Mouse (Mus musculus) thymus, adult 2 months (tissue): Measurements from ENCODE around the gene Bub1b. TPM values are rescaled to one million over a fixed set of nuclear protein-coding genes. Genes with fewer than 3 reads are reported as not detected.
A peak's percentile ranks its signal among the peaks of the same experiment; 100 is the strongest.

Experiments used
- DNase-seq: peaks from one replicate; pipeline ENCODE4 v3.0.0; 2021
- H3K27ac ChIP-seq: fragments of 200-500 bp; 2 replicates; pipeline ENCODE4 v1.5.1; 2012; ENCODE audit warnings: low read length, control low read depth; ENCODE audit not compliant: control insufficient read depth, insufficient read depth
- H3K27me3 ChIP-seq: fragments of 200-500 bp; 2 replicates; pipeline ENCODE4 v1.6.1; 2012; ENCODE audit warnings: mild to moderate bottlenecking, low read length, moderate library complexity, mixed read lengths; ENCODE audit not compliant: control insufficient read depth, insufficient read depth
- H3K36me3 ChIP-seq: fragments of 200-500 bp; 2 replicates; pipeline ENCODE4 v1.6.1; 2012; ENCODE audit warnings: mild to moderate bottlenecking, low read length, moderate library complexity; ENCODE audit not compliant: control insufficient read depth, insufficient read depth
- H3K4me1 ChIP-seq: fragments of 200-500 bp; replicated peaks from 2 replicates; pipeline ENCODE4 v1.6.1; 2012; ENCODE audit warnings: low read length; ENCODE audit not compliant: control insufficient read depth, insufficient read depth
- H3K4me3 ChIP-seq: fragments of 200-500 bp; 2 replicates; pipeline ENCODE4 v1.5.1; 2012; ENCODE audit warnings: mild to moderate bottlenecking, low read length, control low read depth, moderate library complexity; ENCODE audit not compliant: control insufficient read depth, insufficient read depth
- CTCF ChIP-seq: fragments of 200-500 bp; IDR thresholded peaks from 2 replicates; pipeline ENCODE4 v1.5.1; 2012; ENCODE audit warnings: mild to moderate bottlenecking, control low read depth, low read length, moderate library complexity, borderline replicate concordance; ENCODE audit not compliant: control insufficient read depth, poor library complexity, insufficient read depth; ENCODE audit errors: extremely low read depth
- POLR2A ChIP-seq: fragments of 200-500 bp; IDR thresholded peaks from 2 replicates; pipeline ENCODE4 v1.6.1; 2012; ENCODE audit warnings: mild to moderate bottlenecking, low read length, control low read depth, moderate library complexity; ENCODE audit not compliant: control insufficient read depth, poor library complexity, insufficient read depth; ENCODE audit errors: extremely low read depth
- WGBS: fragments of 180-500 bp; shearing (Covaris S2); methylation state at CpG from one replicate; pipeline ENCODE4 v1.1.7; 2018; 5-methylcytosine and 5-hydroxymethylcytosine counted together
- polyA plus RNA-seq: library from polyadenylated mRNA; depleted of rRNA; stranded (reverse); fragments of >200 nt; gene quantifications from 2 replicates; pipeline ENCODE4 v1.2.3, GENCODE M21; 2012

The Bub1b gene
- polyA plus RNA-seq, 1 experiment = 42.0 TPM

DNA sequence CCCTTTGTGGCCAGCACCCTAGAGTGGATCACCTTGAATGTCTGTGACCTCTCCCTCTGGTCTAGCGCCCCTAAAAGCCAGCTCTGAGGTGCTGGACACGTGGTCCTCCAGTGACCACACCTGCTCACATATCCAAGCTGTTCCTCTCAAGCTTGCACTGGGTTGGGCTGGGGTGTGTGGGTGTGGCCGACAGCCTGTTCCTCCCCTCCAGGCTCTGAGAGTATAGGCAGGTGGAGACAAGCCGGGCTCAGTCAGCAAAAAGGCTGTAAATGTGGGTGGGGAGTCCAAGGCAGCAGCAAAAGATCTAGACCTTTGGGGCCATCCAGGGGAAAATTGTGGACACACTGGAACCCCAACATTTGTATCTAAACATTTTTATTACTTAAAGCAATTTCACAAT lies 60.4 kb downstream of the Bub1b start:
- Histone ChIP-seq H3K4me3 (no peak overlapping the region), H3K36me3 (no peaks in the 10 kb centered on the region), H3K4me1 (peaks cover 45% of the 10 kb centered on the region), H3K27ac (no peak overlapping the region), H3K27me3 (no peaks in the 10 kb centered on the region)
- DNase-seq = no peak
- 16% methylated on average over 4 of the region's 4 CpGs for WGBS
- TF ChIP-seq POLR2A (no peak), CTCF (no peak)

DNA sequence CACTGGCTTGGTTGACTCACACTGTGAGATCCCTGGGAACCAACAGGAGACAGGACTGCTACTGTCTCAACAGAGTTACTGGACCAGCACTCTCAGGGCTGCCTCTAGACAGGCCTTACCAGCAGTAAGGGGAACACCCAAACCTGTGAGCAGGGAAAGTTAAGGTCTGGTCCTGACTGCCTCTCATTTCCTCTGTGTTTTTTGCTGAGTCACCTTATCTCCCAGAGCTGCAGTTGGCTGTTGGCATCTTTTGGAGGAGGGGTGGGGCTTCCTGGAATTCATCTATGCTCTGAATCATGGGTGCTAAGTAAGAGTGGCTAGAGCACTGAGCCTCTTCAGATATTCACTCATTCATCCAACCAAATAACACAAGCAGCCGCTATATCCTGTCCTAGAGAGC lies 61.1 kb downstream of the Bub1b start:
- Histone ChIP-seq H3K4me1 (peaks cover 51% of the 10 kb centered on the region), H3K36me3 (no peaks in the 10 kb centered on the region), H3K27me3 (no peaks in the 10 kb centered on the region), H3K4me3 (no peak overlapping the region), H3K27ac (no peak overlapping the region)
- TF ChIP-seq CTCF (no peak), POLR2A (no peak)
- WGBS = 56% methylated on average over 1 of the region's 1 CpGs
- no peak for DNase-seq

DNA sequence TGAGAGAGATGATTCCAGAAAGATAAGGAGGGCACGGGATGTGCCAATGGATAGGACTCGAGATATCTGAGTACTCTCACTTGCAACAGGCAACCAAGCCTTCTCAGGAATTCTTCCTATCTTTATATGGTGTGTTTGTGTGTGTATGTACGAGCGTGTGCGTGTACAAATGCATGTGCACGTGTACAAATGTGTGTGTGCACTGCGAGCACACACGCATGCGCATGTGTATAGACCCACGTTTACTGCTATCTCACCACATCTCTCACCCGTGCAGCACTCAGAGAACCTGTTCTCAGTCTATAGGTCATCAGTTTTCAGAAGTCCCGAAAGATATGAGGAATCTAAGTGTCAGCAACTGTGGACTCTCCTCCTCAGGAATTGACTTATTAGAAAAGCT lies 61.5 kb downstream of the Bub1b start:
- DNase-seq = no peak
- Histone ChIP-seq H3K4me1 (peaks cover 55% of the 10 kb centered on the region), H3K36me3 (no peaks in the 10 kb centered on the region), H3K27ac (no peak overlapping the region), H3K27me3 (no peaks in the 10 kb centered on the region), H3K4me3 (no peak overlapping the region)
- TF ChIP-seq CTCF = no peak
- TF ChIP-seq POLR2A = no peak
- whole genome bisulfite sequencing = 76% methylated on average over 12 of the region's 12 CpGs

DNA sequence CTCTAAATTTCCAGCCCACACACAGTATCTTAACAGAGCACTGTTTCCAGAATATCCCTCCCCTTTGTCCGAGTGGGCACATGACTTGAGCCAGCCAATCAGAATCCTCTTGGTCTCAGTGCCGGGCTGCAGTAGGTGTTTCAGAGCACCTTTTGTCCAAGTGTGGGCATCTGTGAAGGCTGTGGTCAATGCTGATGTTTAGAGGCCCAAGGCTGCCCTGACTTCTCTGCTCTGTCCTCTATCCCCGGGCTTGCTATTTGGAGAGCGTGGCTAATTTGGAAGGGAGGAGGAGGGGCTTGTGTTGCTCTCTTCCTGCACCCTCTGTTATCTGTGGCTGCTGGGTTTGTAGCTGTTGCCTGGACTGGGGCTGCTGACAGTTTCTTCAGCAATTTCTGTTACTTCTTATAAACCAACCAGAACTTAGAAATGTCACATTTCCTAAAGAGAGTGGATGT lies 62.0 kb downstream of the Bub1b start:
- DNase-seq = peak; percentile 62
- no peaks in the 10 kb centered on the region for H3K27me3 ChIP-seq
- H3K4me3 ChIP-seq = peak overlapping the region; percentile 64
- no peak for TF ChIP-seq POLR2A
- no peak for TF ChIP-seq CTCF
- 2% methylated on average over 4 of the region's 4 CpGs for WGBS
- no peaks in the 10 kb centered on the region for H3K36me3 ChIP-seq
- H3K4me1 ChIP-seq = peaks cover 56% of the 10 kb centered on the region
- H3K27ac ChIP-seq = no peak overlapping the region

DNA sequence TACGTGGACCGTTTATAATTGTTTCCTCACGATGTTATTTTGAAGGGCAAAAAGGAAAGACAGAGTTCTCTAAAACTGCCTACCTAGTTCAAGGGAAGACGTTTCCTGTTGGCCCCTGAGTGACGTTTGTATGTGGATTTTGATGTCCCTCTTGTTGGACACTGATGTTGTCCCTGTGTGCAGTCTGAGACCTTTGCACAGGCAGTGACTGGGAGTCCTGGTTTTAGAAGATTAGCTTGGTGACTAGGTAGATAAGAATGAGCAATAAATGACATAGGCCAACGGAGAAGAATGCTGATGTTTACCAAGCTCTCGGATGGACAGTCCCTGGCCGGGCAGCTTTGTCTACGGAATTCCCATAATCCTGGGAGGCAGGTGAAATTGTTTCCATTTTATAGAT lies 63.9 kb downstream of the Bub1b start:
- 84% methylated on average over 9 of the region's 9 CpGs for WGBS
- Histone ChIP-seq H3K36me3 (no peaks in the 10 kb centered on the region), H3K4me1 (peaks cover 61% of the 10 kb centered on the region), H3K4me3 (no peak overlapping the region), H3K27me3 (no peaks in the 10 kb centered on the region), H3K27ac (no peak overlapping the region)
- no peak for DNase-seq
- no peak for TF ChIP-seq CTCF
- TF ChIP-seq POLR2A = no peak

DNA sequence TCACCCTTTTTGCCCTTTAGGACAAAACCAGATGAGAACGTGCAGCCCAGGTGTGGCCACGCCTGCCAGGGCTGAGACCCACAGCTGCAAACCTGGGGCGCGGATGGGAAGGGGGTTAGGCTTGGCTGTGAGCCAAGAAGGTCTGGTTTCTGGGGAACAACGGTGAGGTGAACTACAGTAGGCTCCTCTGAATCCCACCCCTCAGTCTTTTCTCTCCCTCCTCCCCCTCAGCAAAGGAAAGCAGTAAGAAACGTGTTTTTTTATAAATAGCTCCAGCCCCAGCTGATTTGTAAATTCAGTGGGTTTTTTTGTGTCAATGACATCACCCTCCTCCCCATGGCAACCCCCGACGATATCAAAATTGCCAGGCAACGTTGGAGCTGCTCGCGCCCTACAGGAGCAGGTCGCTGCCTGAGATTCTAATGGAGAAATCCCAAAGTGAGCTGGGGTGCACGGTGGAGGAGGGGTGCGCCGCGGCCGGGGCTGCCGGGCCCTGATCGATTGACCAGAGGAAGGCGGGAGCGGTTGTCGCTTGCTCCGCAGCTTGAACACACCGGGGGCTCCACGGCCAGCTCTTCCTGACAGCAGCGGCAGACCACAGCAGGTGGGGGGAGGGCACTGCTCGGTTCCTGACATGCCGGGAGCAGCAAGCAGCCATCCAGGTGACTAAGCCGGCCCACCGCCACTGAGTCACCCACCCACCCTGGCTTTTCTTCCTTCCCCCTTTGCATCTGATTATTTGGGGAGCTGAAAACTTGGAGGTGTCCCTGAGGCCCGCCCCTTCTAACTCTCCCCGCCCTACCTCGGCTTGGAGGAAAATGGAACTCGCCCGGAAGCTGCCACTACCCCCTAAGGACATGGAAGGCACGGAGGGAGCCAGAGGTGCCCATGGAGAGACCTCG lies 65.1 kb downstream of the Bub1b start, which contains the start of gene Pak6:
Pak6 (plus strand) TSS at position 402 of the 902 bp plus-strand sequence.
- WGBS = 4% methylated on average over 37 of the region's 37 CpGs
- TF ChIP-seq CTCF = no peak
- TF ChIP-seq POLR2A = no peak
- peaks cover 51% of the 10 kb centered on the region for H3K4me1 ChIP-seq
- DNase-seq = peak; percentile 82
- no peaks in the 10 kb centered on the region for H3K36me3 ChIP-seq
- no peaks in the 10 kb centered on the region for H3K27me3 ChIP-seq
- peak within 1 kb of the TSS; percentile 14; the same call in 1 of the 2 replicates for H3K27ac ChIP-seq
- H3K4me3 ChIP-seq = peak within 1 kb of the TSS; percentile 51
